Mouse (Mus musculus) small intestine, adult 2 months (tissue): ENCODE results near the gene Vmn1r123.
"Not testable (repeated sequence)": the region's sequence is repeated elsewhere in the genome, so short reads cannot be mapped to it uniquely, and the experiment has no call there.

ENCODE experiments used
- CTCF ChIP-seq: fragments of 200-500 bp; IDR thresholded peaks from 2 replicates; pipeline ENCODE4 v1.5.1; 2012; ENCODE audit warnings: low read depth, mild to moderate bottlenecking, control low read depth, inconsistent platforms, low read length, moderate library complexity, mixed read lengths; ENCODE audit not compliant: insufficient replicate concordance, insufficient read length; ENCODE audit errors: extremely low read depth
- POLR2A ChIP-seq: fragments of 200-500 bp; IDR thresholded peaks from 2 replicates; pipeline ENCODE4 v1.6.1; 2012; ENCODE audit warnings: low read depth, mild to moderate bottlenecking, control low read depth, inconsistent platforms, low read length, moderate library complexity

GRCm38 (mm10) chr7:21190323-21190722 is 28.3 kb downstream of the Vmn1r123 start, which contains the start of gene Gm5157:
- not testable (repeated sequence) for TF ChIP-seq POLR2A, CTCF
